Mouse (Mus musculus) right cerebral cortex, postnatal 4 days (tissue): ENCODE data around the gene Scap.
"Not testable (repeated sequence)": the region's sequence is repeated elsewhere in the genome, so short reads cannot be mapped to it uniquely, and the experiment has no call there.

Experiments used
- DNase-seq: peaks from one replicate; pipeline ENCODE4 v3.0.0-alpha.2; 2022

Scap gene

DNA sequence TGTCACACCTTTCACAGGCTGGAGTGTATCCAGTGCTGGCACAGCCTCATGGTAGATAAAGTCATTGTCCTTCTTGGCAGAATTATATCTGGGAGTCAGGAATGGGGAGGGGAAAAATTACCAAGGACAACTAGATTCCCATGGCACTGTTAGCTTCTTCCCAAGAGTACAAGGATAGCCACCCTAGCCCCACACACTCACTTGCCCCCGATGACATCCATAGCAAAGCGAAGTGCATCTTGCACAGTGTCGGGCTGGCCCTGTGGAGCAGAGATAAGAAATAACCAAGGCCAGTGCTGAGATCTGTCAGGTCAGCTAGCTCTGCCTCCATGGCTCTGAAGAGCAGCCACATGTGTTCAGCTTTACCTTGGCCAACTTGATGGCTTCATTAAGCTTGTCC, 57.8 kb downstream of the Scap start:
- no peak for DNase-seq

DNA sequence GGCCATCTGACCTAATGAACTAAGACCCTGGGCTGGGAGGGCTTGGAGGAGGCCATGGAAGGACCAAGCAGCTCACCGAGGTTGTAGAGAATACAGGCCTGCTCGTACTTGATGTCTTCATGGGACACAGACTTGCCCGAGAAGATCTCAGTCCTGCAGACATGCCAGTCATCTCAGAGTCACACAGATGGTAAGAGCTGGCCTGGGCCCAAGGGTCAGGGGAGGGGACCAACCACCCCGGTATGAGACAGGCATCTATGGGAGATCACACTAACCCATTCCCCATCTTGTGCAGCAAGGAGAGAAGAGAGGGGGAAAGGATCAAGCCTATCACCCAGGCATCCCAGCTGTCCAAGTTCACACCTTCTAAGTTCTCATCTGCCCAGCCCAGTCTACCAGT, 60.2 kb downstream of the Scap start:
- DNase-seq: no peak

DNA sequence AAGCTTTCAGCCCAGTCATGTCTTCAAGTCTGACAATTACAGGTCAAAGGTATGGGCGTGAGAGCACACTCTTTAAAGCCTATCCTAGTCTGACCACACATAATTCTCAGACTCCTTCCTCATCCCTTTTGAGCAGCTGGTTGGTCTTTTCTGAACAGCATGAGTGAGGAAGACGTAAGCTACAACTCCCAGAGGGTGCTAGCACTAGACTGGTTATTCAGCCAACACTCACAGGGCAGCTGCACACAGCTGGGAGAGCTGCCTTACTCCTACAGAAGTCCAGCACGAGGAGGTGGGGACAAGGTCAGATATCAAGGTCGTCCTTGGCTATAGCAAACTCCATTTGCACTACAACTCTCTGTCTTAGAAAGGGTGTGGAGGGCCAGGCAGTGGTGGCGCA, 67.6 kb downstream of the Scap start:
- no peak for DNase-seq

GRCm38 (mm10) chr9:110402731-110403130, 69.6 kb downstream of the Scap start:
- no peak for DNase-seq

GRCm38 (mm10) chr9:110403240-110403639, 70.2 kb downstream of the Scap start:
- DNase-seq: not testable (repeated sequence)

DNA sequence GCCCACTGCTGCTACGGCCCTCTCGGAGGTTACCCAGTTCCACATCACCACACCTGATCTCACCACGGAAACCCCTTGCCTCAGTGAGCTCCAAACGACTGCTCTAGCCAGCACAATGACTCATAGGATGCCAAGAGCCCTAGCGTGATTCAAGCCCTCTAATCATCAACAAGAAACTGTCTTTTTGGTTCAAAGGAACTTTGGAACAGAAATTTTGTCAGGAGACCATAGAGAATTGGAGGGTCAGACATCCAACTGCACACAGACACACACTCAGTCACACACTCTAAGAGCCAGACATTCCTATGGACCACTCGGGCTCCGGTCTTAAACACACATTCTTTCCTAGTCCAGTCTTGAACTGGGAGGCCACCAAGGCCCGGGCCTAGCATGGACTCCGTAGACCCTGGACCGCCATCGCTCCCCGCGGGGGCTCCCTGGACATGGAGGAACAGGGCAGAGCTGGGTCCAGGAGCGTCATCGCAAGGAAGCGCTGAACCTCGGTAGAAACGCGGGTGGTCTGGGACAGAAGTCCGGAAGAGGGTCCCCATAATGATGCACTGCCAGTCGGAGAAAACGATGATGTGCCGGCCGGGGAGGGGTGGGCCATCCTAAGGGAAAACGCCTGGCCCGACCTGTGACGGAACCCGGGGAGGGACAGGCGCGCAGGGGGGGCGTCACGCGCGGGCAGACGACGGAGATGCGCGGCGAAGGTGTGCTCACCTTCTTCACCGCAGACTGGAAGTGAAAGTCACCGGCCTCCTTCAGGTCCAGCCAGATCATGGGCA, 74.4 kb downstream of the Scap start:
- peak; percentile 42 for DNase-seq

GRCm38 (mm10) chr9:110408099-110408773, 75.1 kb downstream of the Scap start, which contains the start of gene Ptpn23:
Ptpn23 (minus strand) TSS chr9:110408213.
- peak; percentile 93 for DNase-seq

GRCm38 (mm10) chr9:110410908-110411887, 78.1 kb downstream of the Scap start:
- DNase-seq: peak; percentile 77

- DNase-seq: no peak
Measured at GRCm38 (mm10) chr9:110412926-110413325, 79.8 kb downstream of the Scap start.

DNA sequence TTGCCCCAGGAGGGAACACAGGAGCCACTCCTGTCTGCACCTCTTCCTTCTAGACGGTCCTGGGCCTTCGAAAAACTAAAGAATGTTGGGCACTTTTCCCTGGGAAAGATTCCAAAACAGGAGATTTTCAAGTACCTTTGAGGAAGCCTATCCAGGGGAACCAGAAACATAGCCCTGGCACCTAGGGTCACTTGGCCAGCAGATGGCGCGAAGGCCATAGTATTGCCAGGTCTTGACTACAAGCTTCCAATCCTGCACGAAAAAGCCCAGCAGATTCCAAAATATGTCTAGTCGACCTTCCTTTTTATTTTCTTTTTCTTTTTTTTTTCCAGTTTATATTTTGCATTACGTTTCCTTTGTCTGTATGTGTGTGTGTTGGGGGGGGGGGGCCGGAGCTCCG, 80.7 kb downstream of the Scap start:
- DNase-seq: peak; percentile 37

- DNase-seq: no peak
Measured at GRCm38 (mm10) chr9:110419511-110420112, 86.5 kb downstream of the Scap start, which contains the start of gene Ngp. Ngp (plus strand) TSS chr9:110419747.

DNA sequence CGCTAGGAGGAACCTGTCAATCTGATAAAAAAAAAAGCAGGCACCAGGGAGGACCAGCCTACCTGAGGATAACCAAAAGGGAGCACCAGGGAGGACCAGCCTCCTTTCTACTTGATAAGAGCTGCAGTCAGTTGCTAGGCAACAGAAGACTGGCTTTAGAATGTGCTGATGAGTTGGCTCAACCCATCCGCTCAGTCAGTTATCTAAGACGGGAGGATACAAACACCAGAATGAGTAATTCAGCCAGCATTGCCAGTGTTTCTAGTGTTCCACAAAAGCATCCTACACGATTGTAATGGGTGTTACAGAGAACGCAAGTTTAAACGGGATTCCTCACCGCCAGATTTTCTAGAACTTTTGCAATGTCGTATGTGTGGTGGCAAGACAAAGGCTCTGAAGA, 98.2 kb downstream of the Scap start:
- DNase-seq: no peak

GRCm38 (mm10) chr9:110433045-110433444, 100.0 kb downstream of the Scap start:
- DNase-seq: no peak
